Mouse (Mus musculus): ENCODE data around the gene C2cd5. TPM values are rescaled to one million over a fixed set of nuclear protein-coding genes. Genes with fewer than 3 reads are reported as not detected.

C2cd5 gene
- total RNA-seq, 2 experiments from 2014 or later, result 38.1 to 65.3 TPM

- ATAC-seq (replicated peaks; ENCODE audit: poor library complexity), result no peak
Observed at GRCm38 (mm10) chr6:143076461-143076860, 23.5 kb downstream of the C2cd5 start.

- ATAC-seq (replicated peaks; ENCODE audit: poor library complexity), result 0 out of 2 replicates have a peak, but pooled peaks have one; percentile 20
Observed at GRCm38 (mm10) chr6:143073914-143074313, 26.0 kb downstream of the C2cd5 start.

GRCm38 (mm10) chr6:143073476-143073875, 26.5 kb downstream of the C2cd5 start:
- no peak for ATAC-seq (replicated peaks; ENCODE audit: poor library complexity)

- peak; percentile 72 for ATAC-seq (replicated peaks; ENCODE audit: poor library complexity)
Observed at GRCm38 (mm10) chr6:143072412-143073014, 27.4 kb downstream of the C2cd5 start.

- no peak for ATAC-seq (replicated peaks; ENCODE audit: poor library complexity)
Observed at GRCm38 (mm10) chr6:143070736-143071135, 29.2 kb downstream of the C2cd5 start.

- ATAC-seq (replicated peaks; ENCODE audit: poor library complexity), result no peak
Observed at GRCm38 (mm10) chr6:143070019-143070418, 29.9 kb downstream of the C2cd5 start.

GRCm38 (mm10) chr6:143069606-143070005, 30.3 kb downstream of the C2cd5 start:
- ATAC-seq (replicated peaks; ENCODE audit: poor library complexity), result no peak

GRCm38 (mm10) chr6:143068181-143068915, 31.6 kb downstream of the C2cd5 start:
- ATAC-seq (replicated peaks; ENCODE audit: poor library complexity), result peak; percentile 72

- no peak for ATAC-seq (replicated peaks; ENCODE audit: poor library complexity)
Observed at GRCm38 (mm10) chr6:143067654-143068053, 32.3 kb downstream of the C2cd5 start.

- no peak for ATAC-seq (replicated peaks; ENCODE audit: poor library complexity)
Observed at GRCm38 (mm10) chr6:143066859-143067258, 33.1 kb downstream of the C2cd5 start.

- peak; percentile 62 for ATAC-seq (replicated peaks; ENCODE audit: poor library complexity)
Observed at GRCm38 (mm10) chr6:143064047-143064446, 35.9 kb downstream of the C2cd5 start.

- ATAC-seq (replicated peaks; ENCODE audit: poor library complexity), result no peak
Observed at GRCm38 (mm10) chr6:143057601-143058000, 42.3 kb downstream of the C2cd5 start.

- no peak for ATAC-seq (replicated peaks; ENCODE audit: poor library complexity)
Observed at GRCm38 (mm10) chr6:143051566-143051965, 48.4 kb downstream of the C2cd5 start.

- no peak for ATAC-seq (replicated peaks; ENCODE audit: poor library complexity)
Observed at GRCm38 (mm10) chr6:143049791-143050555, 50.0 kb downstream of the C2cd5 start.

- ATAC-seq (replicated peaks; ENCODE audit: poor library complexity), result no peak
Observed at GRCm38 (mm10) chr6:143049117-143049516, 50.8 kb downstream of the C2cd5 start.

GRCm38 (mm10) chr6:143047538-143048258, 52.2 kb downstream of the C2cd5 start:
- ATAC-seq (replicated peaks; ENCODE audit: poor library complexity), result no peak

GRCm38 (mm10) chr6:143041578-143041977, 58.4 kb downstream of the C2cd5 start:
- ATAC-seq (replicated peaks; ENCODE audit: poor library complexity), result no peak

- peak; percentile 84 for ATAC-seq (replicated peaks; ENCODE audit: poor library complexity)
Observed at GRCm38 (mm10) chr6:143035261-143035660, 64.7 kb downstream of the C2cd5 start.

- ATAC-seq (replicated peaks; ENCODE audit: poor library complexity), result no peak
Observed at GRCm38 (mm10) chr6:143034503-143034902, 65.4 kb downstream of the C2cd5 start.

GRCm38 (mm10) chr6:143030521-143030920, 69.4 kb downstream of the C2cd5 start:
- ATAC-seq (replicated peaks; ENCODE audit: poor library complexity), result no peak

GRCm38 (mm10) chr6:143027896-143028295, 72.0 kb downstream of the C2cd5 start:
- no peak for ATAC-seq (replicated peaks; ENCODE audit: poor library complexity)

Data from megakaryocyte progenitor cell, adult 5-6 weeks (primary cell).